27 mouse cellular contexts compared by ENCODE assay signal in genomic region chr10:79965325-79965724, GRCm38 (mm10). TPM values are rescaled to one million over a fixed set of nuclear protein-coding genes. Genes with fewer than 3 reads are reported as not detected.
DNase-seq lines count a peak whose midpoint lies in the region; ATAC-seq lines count a peak whose summit lies in the region.
"Had no signal": no experiment of that assay in that cellular context is flagged by ENCODE, and none has a peak within 500 bp of the region (broad histone marks: within the 10 kb centered on the region; RNA-seq: fewer than 3 reads in every experiment).

No protein-coding gene starts in this region.

- no peak overlapping the region for H3K27ac ChIP-seq in hindbrain, embryonic 13.5 days
- H3K27ac ChIP-seq in hindbrain, embryonic 10.5 days, result no peak overlapping the region
- H3K27ac ChIP-seq: embryonic facial prominence, embryonic 12.5 days; embryonic facial prominence, embryonic 15.5 days; forebrain, embryonic 10.5 days; forebrain, embryonic 12.5 days had no signal

- DNase-seq in adrenal gland, adult 2 months, result peak; percentile 63
- DNase-seq in adrenal gland, postnatal 14 days, result no peak
- peak; percentile 26 for DNase-seq in cerebellum, adult 9-10 months
- no peak for DNase-seq in cerebellum, adult 9-11 months
- no peak for DNase-seq in hindbrain, embryonic 10.5 days (ENCODE audit: low spot score)
- DNase-seq in MN1 (ENCODE audit: low spot score), result peak; percentile 53
- DNase-seq in thymus, postnatal 10 days (ENCODE audit: low spot score in 2 of 2), result no peak
- DNase-seq: adrenal gland, adult 8-10 months; B cell, adult 2 months; cerebellum, adult 11 months; cerebellum, adult 18-20 months; cerebellum, adult 8-10 months; cerebellum, postnatal 14 days; cerebellum, postnatal 36 days; embryo, embryonic 11 days had no signal

- whole genome bisulfite sequencing in hindbrain, embryonic 13.5 days, result 89% methylated on average over 5 of the region's 5 CpGs
- WGBS in hindbrain, embryonic 10.5 days, result 85% methylated on average over 5 of the region's 5 CpGs

- H3K4me1 ChIP-seq in hindbrain, embryonic 13.5 days (replicated peaks), result peaks cover 10% of the 10 kb centered on the region
- H3K4me1 ChIP-seq in hindbrain, embryonic 10.5 days (replicated peaks), result peaks cover 9% of the 10 kb centered on the region

- H3K27me3 ChIP-seq in hindbrain, embryonic 13.5 days, result peaks cover 23% of the 10 kb centered on the region
- peaks cover 26% of the 10 kb centered on the region for H3K27me3 ChIP-seq in hindbrain, embryonic 10.5 days (ENCODE audit: insufficient read depth, poor library complexity, severe bottlenecking)
- H3K27me3 ChIP-seq: CH12.LX; embryonic facial prominence, embryonic 15.5 days had no signal

- ATAC-seq in hindbrain, embryonic 13.5 days (ENCODE audit: low FRiP score), result no peak
- ATAC-seq: CD4-positive, CD25-positive, alpha-beta regulatory T cell, adult 4 months; forebrain, embryonic 14.5 days; forebrain, embryonic 16.5 days had no signal

- H3K4me3 ChIP-seq in hindbrain, embryonic 13.5 days, result no peak overlapping the region
- H3K4me3 ChIP-seq in hindbrain, embryonic 10.5 days, result no peak overlapping the region
- H3K4me3 ChIP-seq: embryonic facial prominence, embryonic 12.5 days; embryonic facial prominence, embryonic 15.5 days; erythroblast, embryonic 14.5 days; forebrain, embryonic 12.5 days had no signal

- peak overlapping the region; percentile 29; the same call in 1 of the 2 replicates for H3K9ac ChIP-seq in hindbrain, embryonic 13.5 days
- H3K9ac ChIP-seq: embryonic facial prominence, embryonic 12.5 days; embryonic facial prominence, embryonic 15.5 days; forebrain, embryonic 12.5 days had no signal

- H3K9me3 ChIP-seq in hindbrain, embryonic 13.5 days, result no peaks in the 10 kb centered on the region
- no peaks in the 10 kb centered on the region for H3K9me3 ChIP-seq in hindbrain, embryonic 10.5 days
- H3K9me3 ChIP-seq: embryonic facial prominence, embryonic 12.5 days; embryonic facial prominence, embryonic 15.5 days; forebrain, embryonic 10.5 days; forebrain, embryonic 12.5 days; G1E had no signal

- no peak overlapping the region for H3K4me2 ChIP-seq in hindbrain, embryonic 13.5 days
- H3K4me2 ChIP-seq: embryonic facial prominence, embryonic 12.5 days; embryonic facial prominence, embryonic 15.5 days; forebrain, embryonic 12.5 days had no signal

- H3K36me3 ChIP-seq in hindbrain, embryonic 13.5 days, result peaks cover 68% of the 10 kb centered on the region
- H3K36me3 ChIP-seq in hindbrain, embryonic 10.5 days, result peaks cover 77% of the 10 kb centered on the region

RNA-seq across cellular contexts. Expression of gene Grin3b, which starts 5.2 kb away (rescaled TPM):
- total RNA-seq in adrenal gland, adult 2 months (2021), result under 1 TPM in 1 of 2 experiments, not detected in 1; 0.31 TPM
- polyA plus RNA-seq in adrenal gland, adult 2 months (2012; rRNA removed), result 0.09 and 0.17 TPM in 2 replicates
- not detected in 2 replicates for total RNA-seq in adrenal gland, postnatal 14 days (2021)
- polyA plus RNA-seq in hindbrain, embryonic 13.5 days (2015; fragmentation: Nextera tagmentation; extraction: Ambion mirVana), result 0.61 and 0.65 TPM in 2 replicates
- 0.35 TPM in 2 replicates for polyA plus RNA-seq in hindbrain, embryonic 10.5 days (2016; fragmentation: Nextera tagmentation; extraction: Ambion mirVana)
- total RNA-seq: common myeloid progenitor, adult 5-6 weeks had no signal
- polyA plus RNA-seq: erythroblast, embryonic 14.5 days had no signal

RNA-seq across cellular contexts. Expression of gene Wdr18, which starts 5.4 kb away (rescaled TPM):
- total RNA-seq in adrenal gland, adult 2 months (2021), result 10 to 100 TPM; 29.4 to 31.5 TPM
- 66.1 and 66.8 TPM in 2 replicates for polyA plus RNA-seq in adrenal gland, adult 2 months (2012; rRNA removed)
- total RNA-seq in adrenal gland, postnatal 14 days (2021), result 30.3 and 36.6 TPM in 2 replicates
- polyA plus RNA-seq in hindbrain, embryonic 13.5 days (2015; fragmentation: Nextera tagmentation; extraction: Ambion mirVana), result 77.4 and 77.9 TPM in 2 replicates
- polyA plus RNA-seq in hindbrain, embryonic 10.5 days (2016; fragmentation: Nextera tagmentation; extraction: Ambion mirVana), result 128 and 140 TPM in 2 replicates

RNA-seq across cellular contexts. Expression of gene Tmem259, which starts 18.8 kb away (rescaled TPM):
- total RNA-seq in adrenal gland, adult 2 months (2021), result 100 to 1,000 TPM; 142 to 143 TPM
- polyA plus RNA-seq in adrenal gland, adult 2 months (2012; rRNA removed), result 619 and 624 TPM in 2 replicates
- 141 and 157 TPM in 2 replicates for total RNA-seq in adrenal gland, postnatal 14 days (2021)
- polyA plus RNA-seq in hindbrain, embryonic 13.5 days (2015; fragmentation: Nextera tagmentation; extraction: Ambion mirVana), result 16.0 and 16.3 TPM in 2 replicates
- 11.8 and 13.1 TPM in 2 replicates for polyA plus RNA-seq in hindbrain, embryonic 10.5 days (2016; fragmentation: Nextera tagmentation; extraction: Ambion mirVana)

RNA-seq across cellular contexts. Expression of gene Cnn2, which starts 23.1 kb away (rescaled TPM):
- 10 to 100 TPM; 29.5 to 50.1 TPM for total RNA-seq in adrenal gland, adult 2 months (2021)
- 53.0 and 58.8 TPM in 2 replicates for polyA plus RNA-seq in adrenal gland, adult 2 months (2012; rRNA removed)
- 40.2 and 55.9 TPM in 2 replicates for total RNA-seq in adrenal gland, postnatal 14 days (2021)
- polyA plus RNA-seq in hindbrain, embryonic 13.5 days (2015; fragmentation: Nextera tagmentation; extraction: Ambion mirVana), result 43.7 and 53.1 TPM in 2 replicates
- polyA plus RNA-seq in hindbrain, embryonic 10.5 days (2016; fragmentation: Nextera tagmentation; extraction: Ambion mirVana), result 201 and 223 TPM in 2 replicates

RNA-seq across cellular contexts. Expression of gene Abca7, which starts 31.0 kb away (rescaled TPM):
- 10 to 100 TPM; 18.4 to 22.9 TPM for total RNA-seq in adrenal gland, adult 2 months (2021)
- 28.6 TPM in 2 replicates for polyA plus RNA-seq in adrenal gland, adult 2 months (2012; rRNA removed)
- 18.7 and 20.7 TPM in 2 replicates for total RNA-seq in adrenal gland, postnatal 14 days (2021)
- 5.2 and 6.1 TPM in 2 replicates for polyA plus RNA-seq in hindbrain, embryonic 13.5 days (2015; fragmentation: Nextera tagmentation; extraction: Ambion mirVana)
- 4.4 and 6.0 TPM in 2 replicates for polyA plus RNA-seq in hindbrain, embryonic 10.5 days (2016; fragmentation: Nextera tagmentation; extraction: Ambion mirVana)

Comparison
In these comparisons a context has a peak if more than half of its experiments do, and no peak if none do; other contexts are left out.
1. DNase-seq: peak in adrenal gland, adult 2 months (single experiment), cerebellum, adult 9-10 months (single experiment) and MN1 (single experiment); none in adrenal gland, postnatal 14 days (single experiment), cerebellum, adult 9-11 months (single experiment), hindbrain, embryonic 10.5 days (single experiment) and thymus, postnatal 10 days (0 of 2).
2. RNA of gene Tmem259, which starts 18.8 kb away (polyA plus RNA-seq): 619 to 624 TPM in adrenal gland, adult 2 months; 16.0 to 16.3 TPM in hindbrain, embryonic 13.5 days and 11.8 to 13.1 TPM in hindbrain, embryonic 10.5 days; every median in the first group is over 10 times any median in the second.